Mouse (Mus musculus) MEL-GATA-1-ER (cell line): ENCODE results near the gene P2rx5.

Experiments used
- DNase-seq: peaks from one replicate; pipeline ENCODE4 v3.0.0-alpha.2; 2012; ENCODE audit warnings: low read depth; ENCODE audit errors: extremely low read depth

Gene P2rx5

GRCm38 (mm10) chr11:73159957-73160810, at the start of gene P2rx5:
TSS of gene P2rx5 (plus strand) at chr11:73160421.
- no peak for DNase-seq

- no peak for DNase-seq
These were observed 48.8 kb upstream of the P2rx5 start for GRCm38 (mm10) chr11:73111414-73111813.

DNA sequence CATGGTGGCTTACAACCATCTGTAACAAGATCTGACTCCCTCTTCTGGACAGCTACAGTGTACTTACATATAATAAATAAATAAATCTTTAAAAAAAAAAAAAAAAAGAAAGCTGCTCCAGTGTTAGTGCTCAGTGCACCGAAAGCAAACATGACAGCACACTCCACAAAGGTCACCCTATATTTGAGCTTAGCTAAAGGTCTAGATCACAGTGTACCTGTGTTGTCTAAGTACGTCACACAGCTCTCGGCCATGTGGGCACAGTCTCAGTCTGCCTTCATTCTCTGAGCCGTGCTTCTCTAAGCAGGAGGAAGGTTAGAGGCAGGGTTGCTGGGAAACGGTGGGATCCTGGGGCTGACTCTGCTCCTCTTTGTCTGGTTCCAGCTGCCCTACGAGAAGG, 33.7 kb upstream of the P2rx5 start:
- DNase-seq, result no peak

DNA sequence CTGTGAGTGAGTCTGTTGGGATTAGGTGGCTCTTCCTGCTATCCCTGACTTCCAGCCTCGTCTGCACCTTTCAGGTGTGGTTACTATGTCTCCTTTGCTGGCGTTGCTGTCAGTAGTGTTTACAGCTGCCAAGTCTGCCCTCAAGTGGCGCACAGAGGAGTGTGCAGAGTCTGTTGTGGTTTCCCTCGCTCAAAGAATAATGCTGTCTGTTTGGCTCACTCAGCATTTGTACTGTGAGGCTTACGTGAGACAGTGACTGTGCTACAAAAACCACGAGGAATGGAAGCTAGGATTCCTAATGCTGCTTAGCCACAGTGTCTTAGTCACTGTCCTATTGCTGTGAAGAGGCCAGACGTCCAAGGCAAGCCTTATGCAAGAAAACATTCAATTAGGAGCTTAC, 29.2 kb upstream of the P2rx5 start:
- no peak for DNase-seq

DNA sequence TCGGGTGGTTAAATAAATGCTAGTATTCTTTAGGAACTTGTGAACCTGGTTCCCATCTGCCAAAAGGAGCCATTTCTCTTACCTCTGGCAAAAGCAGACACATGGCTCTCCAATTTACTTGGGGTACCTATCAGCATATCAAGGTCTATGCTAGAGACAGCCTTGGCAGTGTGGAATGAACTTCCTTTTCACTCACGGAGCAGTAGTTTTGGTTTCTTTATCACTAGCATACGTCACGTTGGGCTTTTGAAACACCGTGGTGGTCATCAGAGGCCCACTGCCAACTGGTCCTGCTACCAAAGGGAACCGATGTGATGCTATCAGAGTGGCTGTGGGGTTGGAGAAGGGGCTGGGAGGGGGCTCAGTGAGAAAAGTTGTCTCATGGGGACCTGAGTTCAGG, 27.2 kb upstream of the P2rx5 start:
- DNase-seq, result no peak

- DNase-seq, result no peak
These were observed 26.0 kb upstream of the P2rx5 start for GRCm38 (mm10) chr11:73134222-73134621.

DNA sequence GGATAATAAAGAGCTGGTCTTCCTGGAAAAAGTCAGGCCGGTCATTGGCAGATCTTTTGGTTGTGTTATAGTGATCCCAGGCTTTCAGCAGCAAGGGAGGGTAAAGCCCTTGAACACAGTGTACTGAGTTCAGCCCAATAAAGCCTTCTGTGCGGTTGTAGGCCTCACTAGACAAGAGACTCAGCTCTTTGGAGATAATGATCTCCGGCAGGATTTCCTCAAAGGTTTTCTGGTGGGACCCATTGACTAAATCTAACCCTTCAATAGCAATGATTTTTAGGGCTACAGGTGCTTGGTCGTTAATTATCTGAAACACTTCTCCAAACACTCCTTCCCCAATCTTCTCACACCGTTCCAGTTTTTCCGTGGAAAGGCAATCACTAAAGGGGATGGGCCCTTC, 23.6 kb upstream of the P2rx5 start:
- DNase-seq, result no peak

DNA sequence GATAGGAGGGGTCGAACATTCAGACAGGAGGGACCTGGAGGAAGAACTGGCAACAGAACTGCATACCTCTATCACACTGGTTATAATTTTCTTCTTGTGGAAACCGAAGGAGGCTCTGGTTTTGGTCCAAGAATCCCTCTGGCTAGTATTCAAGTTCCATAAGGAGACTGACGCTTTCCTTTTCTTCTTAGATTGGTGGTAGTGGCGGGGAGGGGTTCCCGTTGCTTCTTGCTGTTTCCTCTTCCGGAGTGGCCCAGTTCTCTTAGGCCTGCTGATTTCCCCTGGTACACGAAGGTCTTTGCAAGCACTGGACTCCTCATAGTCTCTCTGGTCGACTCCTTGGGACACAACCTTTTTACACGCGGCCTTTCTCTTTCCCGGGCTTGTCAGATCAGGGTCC, 23.1 kb upstream of the P2rx5 start:
- no peak for DNase-seq

DNA sequence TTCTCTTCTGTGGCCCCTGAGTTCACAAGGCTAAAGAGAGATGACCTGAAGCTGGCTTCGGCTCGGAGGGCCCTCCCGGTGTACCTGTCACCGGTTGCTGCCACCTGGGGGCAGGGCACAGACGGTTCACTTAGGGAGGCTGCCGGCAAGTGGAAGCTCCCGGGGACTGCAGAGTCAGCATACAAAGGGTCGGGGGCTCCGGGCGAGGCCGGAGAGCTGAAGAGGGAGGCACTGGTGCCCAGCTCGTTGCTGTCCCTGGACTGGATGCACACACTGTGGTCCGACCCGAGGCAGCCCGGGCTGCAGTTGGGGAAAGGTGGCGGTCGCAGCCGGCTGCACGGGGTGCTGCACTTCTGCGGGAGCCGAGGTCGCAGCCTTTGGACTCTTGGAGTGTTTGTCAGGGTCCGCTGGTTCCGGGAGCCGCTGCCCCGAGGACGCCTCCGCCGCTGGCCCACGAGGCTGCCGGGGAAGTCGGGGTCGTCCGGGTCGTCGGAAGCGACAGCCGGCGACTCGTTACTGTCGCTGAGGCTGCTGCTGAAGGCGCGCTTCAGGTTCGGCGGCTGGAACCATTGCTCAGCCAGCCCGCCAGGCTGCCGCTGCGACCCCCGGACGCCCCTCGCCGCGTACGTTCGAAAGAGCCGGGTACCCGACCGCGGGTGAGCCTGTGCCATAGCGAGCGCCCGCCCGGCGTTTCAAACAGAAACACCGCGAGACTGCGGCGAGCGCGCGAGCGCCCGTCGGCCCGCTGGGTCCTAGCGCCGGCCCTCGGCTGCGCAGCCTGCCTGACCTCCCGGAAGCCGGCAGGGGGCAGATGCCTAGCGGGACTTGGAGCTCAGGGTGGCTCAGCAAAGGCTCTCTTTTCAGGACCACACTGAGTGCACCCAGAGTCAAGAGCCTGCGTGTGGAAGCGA, 22.4 kb upstream of the P2rx5 start, which contains the start of gene Haspin:
Haspin (minus strand) TSS at position 704 of the 911 bp plus-strand sequence.
- DNase-seq, result peak; percentile 76

GRCm38 (mm10) chr11:73144261-73144681, 15.9 kb upstream of the P2rx5 start:
- DNase-seq, result no peak

DNA sequence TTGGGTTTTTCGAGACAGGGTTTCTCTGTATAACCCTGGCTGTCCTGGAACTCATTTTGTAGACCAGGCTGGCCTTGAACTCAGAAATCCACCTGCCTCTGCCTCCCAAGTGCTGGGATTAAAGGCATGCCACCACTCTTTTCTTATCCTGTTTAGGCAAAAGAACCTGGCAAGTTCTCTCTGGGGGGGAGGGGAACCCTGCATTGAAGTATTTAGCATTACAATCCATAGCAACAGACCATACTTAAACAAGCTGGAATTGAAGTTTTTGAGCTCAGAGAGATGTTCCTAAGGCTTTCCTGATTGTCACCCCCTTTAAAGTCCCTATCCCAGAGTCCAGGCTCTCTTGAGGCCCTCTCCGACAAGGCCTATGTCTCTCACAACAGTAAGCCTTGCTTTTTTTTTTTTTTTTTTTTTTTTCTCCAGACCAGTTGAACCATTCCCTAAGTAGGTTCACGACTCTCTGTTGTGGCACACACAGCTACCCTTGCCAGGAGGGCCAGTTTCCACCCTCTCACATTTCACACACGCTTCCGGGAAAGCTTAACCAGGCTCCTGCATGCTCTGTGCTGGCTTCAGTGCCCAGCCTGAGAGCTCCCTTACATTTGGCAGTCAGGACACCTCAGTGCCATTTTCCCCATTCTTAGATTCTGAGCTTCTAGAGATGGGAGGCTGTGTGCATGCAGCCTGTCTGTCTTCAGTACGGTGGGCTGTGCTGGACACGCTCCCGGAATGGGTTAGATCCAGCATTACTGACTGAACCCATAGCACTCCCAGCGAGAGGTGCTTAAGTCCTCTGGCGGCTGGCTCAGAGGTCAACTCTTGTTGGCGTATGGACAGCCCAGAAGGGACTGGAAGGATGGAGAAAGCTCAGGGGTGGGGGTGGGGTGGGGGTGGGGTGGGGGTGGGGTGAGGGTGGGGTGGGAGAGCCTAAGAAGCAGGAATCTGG, 13.9 kb upstream of the P2rx5 start:
- DNase-seq, result no peak

DNA sequence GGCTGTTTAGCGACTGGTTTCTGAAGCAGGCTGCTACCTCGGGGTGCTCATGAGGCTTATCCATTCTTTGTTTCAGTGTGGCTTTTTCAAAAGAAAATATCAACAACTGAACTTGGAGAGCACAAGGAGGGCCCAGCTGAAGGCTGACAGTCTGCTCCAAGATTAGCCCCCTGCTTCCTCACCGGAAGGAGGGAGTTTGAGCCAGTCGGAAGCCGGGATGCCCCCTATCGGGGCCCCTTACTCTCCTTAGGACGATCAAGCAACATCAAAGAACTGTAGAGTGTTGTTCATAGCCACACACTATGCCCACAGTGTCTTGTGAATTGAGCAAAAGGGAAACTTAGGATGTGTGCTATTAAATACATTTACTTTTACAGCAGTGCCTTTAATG, 13.3 kb upstream of the P2rx5 start:
- no peak for DNase-seq

DNA sequence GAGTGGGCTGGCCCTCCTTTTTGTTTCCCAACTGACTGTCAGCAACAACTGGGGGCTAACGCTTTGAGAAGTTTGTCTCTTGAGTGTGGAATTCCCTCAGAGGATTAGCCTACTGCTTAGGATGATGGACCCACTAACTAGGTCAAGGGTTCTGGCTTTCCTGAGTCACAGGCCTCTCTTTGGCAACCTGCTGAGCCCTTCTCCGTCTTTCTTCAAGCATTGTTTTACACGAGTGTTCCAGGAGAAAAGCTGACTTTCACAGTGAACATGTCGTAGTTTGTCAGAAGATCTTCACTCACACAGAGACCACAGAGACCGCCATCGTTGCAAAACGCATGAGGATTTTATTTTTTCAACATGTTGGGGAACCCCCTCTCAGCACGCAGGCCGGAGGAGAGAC, 12.0 kb upstream of the P2rx5 start:
- DNase-seq, result no peak

GRCm38 (mm10) chr11:73155071-73155470, 5.2 kb upstream of the P2rx5 start:
- no peak for DNase-seq

- DNase-seq, result no peak
These were observed 585 bp downstream of the P2rx5 start for GRCm38 (mm10) chr11:73160811-73161200.

DNA sequence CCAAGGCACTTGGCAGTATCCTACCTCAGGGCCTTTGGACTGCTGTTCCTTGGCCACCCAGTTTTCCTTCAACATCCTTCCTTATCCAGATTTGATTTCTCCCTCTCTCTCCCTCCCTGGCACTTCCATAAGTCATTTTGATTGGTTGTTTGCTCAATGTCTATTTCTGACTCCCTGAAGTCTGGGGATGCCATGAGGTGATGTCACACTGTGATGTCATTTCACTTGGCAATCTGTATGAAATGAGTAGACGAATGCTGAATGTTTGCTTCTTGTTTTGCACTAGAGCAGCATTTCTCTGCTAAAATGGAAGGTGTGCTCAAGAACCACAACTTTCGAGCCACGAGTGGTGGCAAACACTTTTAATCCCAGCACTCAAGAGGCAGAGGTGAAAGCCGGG, 1.4 kb downstream of the P2rx5 start:
- DNase-seq, result no peak

GRCm38 (mm10) chr11:73162284-73162683, 2.1 kb downstream of the P2rx5 start:
- no peak for DNase-seq

- no peak for DNase-seq
These were observed 7.8 kb downstream of the P2rx5 start for GRCm38 (mm10) chr11:73168071-73168470.

GRCm38 (mm10) chr11:73168576-73168975, 8.4 kb downstream of the P2rx5 start:
- no peak for DNase-seq

GRCm38 (mm10) chr11:73169231-73169630, 9.0 kb downstream of the P2rx5 start:
- DNase-seq, result peak; percentile 43

DNA sequence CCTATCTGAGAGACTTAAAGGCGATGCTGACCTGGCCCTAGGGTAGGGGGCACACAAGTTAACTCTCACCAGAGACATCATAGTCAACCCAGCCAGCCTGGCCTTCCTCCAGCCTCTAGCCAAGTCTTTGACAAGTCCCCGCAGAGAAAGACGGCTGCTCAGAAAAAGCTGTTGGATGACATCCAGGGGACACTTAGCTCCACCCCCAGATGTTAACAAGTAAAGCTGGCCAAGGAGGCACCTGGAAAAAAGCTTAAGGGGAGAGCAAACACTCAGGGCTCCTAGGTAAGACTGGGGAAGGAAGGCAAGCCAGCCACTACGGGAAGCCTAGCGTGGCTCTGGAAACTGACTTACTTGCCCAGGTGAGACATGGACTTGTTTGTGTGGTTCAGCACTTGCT, 12.0 kb downstream of the P2rx5 start:
- no peak for DNase-seq
